Mouse (Mus musculus) spleen, adult 2 months (tissue): ENCODE measurements around the gene Skp2.

Experiments
- CTCF ChIP-seq: fragments of 200-500 bp; IDR thresholded peaks from 2 replicates; pipeline ENCODE4 v1.5.1; 2011; ENCODE audit warnings: mild to moderate bottlenecking, inconsistent platforms; ENCODE audit not compliant: insufficient read depth, insufficient read length, insufficient replicate concordance; ENCODE audit errors: extremely low read depth
- POLR2A ChIP-seq: fragments of 200-500 bp; IDR thresholded peaks from 2 replicates; pipeline ENCODE4 v1.6.1; 2011; ENCODE audit warnings: low read depth, low read length, inconsistent platforms

GRCm38 (mm10) chr15:9070912-9071555 lies 84.2 kb downstream of the Skp2 start, which contains the start of gene Nadk2:
- TF ChIP-seq POLR2A (no peak), CTCF (no peak)
